Mouse (Mus musculus) ES-E14 (cell line): ENCODE data around the gene Glo1.
"Not testable (repeated sequence)": the region's sequence is repeated elsewhere in the genome, so short reads cannot be mapped to it uniquely, and the experiment has no call there.

Experiments used
- CHD2 ChIP-seq: IDR thresholded peaks from 2 replicates; pipeline ENCODE4 v1.6.1; 2014; ENCODE audit warnings: mild to moderate bottlenecking, low read depth, low read length, inconsistent platforms
- ZNF384 ChIP-seq: IDR thresholded peaks from 2 replicates; pipeline ENCODE4 v1.6.1; 2012; ENCODE audit warnings: low read depth, low read length, inconsistent platforms

DNA sequence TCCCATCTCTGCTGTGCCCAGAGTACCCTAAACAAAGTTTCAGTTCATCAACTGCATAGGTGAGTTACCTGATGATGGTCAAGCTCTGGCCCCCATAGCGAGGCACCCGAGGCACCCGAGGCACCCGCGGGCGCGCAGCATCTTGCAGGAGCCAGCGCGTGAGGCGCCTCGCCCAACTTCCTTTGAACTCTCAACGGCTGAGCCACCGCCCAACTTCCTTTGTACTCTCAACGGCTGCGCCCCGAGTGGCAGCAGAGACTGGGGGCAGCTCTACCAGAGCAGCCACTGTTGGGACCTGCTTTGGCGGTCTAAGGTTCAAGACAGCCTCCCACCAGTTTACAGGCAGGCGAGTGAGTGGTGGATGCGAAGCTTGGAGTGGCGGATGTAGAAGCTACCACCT is 2.5 kb downstream of the Glo1 start, which contains the start of gene Dnah8:
- TF ChIP-seq CHD2, ZNF384: not testable (repeated sequence)
